In genomic region chr11:78495904-78496303, GRCm38 (mm10) we compare ENCODE assay signal across 10 mouse cellular contexts. TPM values are rescaled to one million over a fixed set of nuclear protein-coding genes. Genes with fewer than 3 reads are reported as not detected.
DNase-seq lines count a peak whose midpoint lies in the region; ATAC-seq lines count a peak whose summit lies in the region.
"Had no signal": no experiment of that assay in that cellular context is flagged by ENCODE, and none has a peak within 500 bp of the region (broad histone marks: within the 10 kb centered on the region; RNA-seq: fewer than 3 reads in every experiment).

No protein-coding gene starts in this region.

- no peak for ATAC-seq in forebrain, embryonic 15.5 days (replicated peaks)
- no peak for ATAC-seq in midbrain, embryonic 12.5 days (ENCODE audit: low FRiP score, low read depth)
- no peak for ATAC-seq in intestine, embryonic 16.5 days
- no peak for ATAC-seq in megakaryocyte, adult 5-6 weeks (ENCODE audit: poor library complexity, severe bottlenecking)

- WGBS in forebrain, embryonic 15.5 days: 8% methylated on average over 6 of the region's 6 CpGs
- 7% methylated on average over 6 of the region's 6 CpGs for WGBS in midbrain, embryonic 12.5 days
- WGBS in intestine, embryonic 16.5 days: 3% methylated on average over 6 of the region's 6 CpGs

- peak overlapping the region; percentile 96; the same call in 1 of the 2 replicates for H3K9ac ChIP-seq in forebrain, embryonic 15.5 days (replicated peaks)
- peak overlapping the region; percentile 90 for H3K9ac ChIP-seq in midbrain, embryonic 12.5 days (replicated peaks)
- H3K9ac ChIP-seq in intestine, embryonic 16.5 days (ENCODE audit: low read depth, low read length): no peak overlapping the region
- H3K9ac ChIP-seq: limb, embryonic 15.5 days; stomach, embryonic 15.5 days had no signal

- peaks cover 34% of the 10 kb centered on the region for H3K4me1 ChIP-seq in forebrain, embryonic 15.5 days
- peaks cover 31% of the 10 kb centered on the region for H3K4me1 ChIP-seq in midbrain, embryonic 12.5 days
- H3K4me1 ChIP-seq in intestine, embryonic 16.5 days (ENCODE audit: control insufficient read depth, insufficient read depth, low read length): peaks cover 8% of the 10 kb centered on the region

- H3K4me3 ChIP-seq in forebrain, embryonic 15.5 days: peak overlapping the region; percentile 92
- peak overlapping the region; percentile 89 for H3K4me3 ChIP-seq in midbrain, embryonic 12.5 days
- no peak overlapping the region for H3K4me3 ChIP-seq in intestine, embryonic 16.5 days (ENCODE audit: low read length)

- H3K27me3 ChIP-seq in forebrain, embryonic 15.5 days: 0 out of 2 replicates have a peak, but pooled peaks cover 5% of the 10 kb centered on the region
- H3K27me3 ChIP-seq in midbrain, embryonic 12.5 days: peaks cover 54% of the 10 kb centered on the region
- H3K27me3 ChIP-seq in intestine, embryonic 16.5 days (replicated peaks; ENCODE audit: control insufficient read depth, insufficient read depth, low read length): peaks cover 35% of the 10 kb centered on the region

- no peaks in the 10 kb centered on the region for H3K36me3 ChIP-seq in forebrain, embryonic 15.5 days
- no peaks in the 10 kb centered on the region for H3K36me3 ChIP-seq in midbrain, embryonic 12.5 days
- no peaks in the 10 kb centered on the region for H3K36me3 ChIP-seq in intestine, embryonic 16.5 days (ENCODE audit: control insufficient read depth, insufficient read depth, low read length)
- H3K36me3 ChIP-seq: limb, embryonic 15.5 days; stomach, embryonic 15.5 days had no signal

- no peaks in the 10 kb centered on the region for H3K9me3 ChIP-seq in forebrain, embryonic 15.5 days
- no peaks in the 10 kb centered on the region for H3K9me3 ChIP-seq in midbrain, embryonic 12.5 days
- H3K9me3 ChIP-seq in intestine, embryonic 16.5 days (ENCODE audit: control insufficient read depth, low read length): no peaks in the 10 kb centered on the region
- H3K9me3 ChIP-seq: limb, embryonic 15.5 days; stomach, embryonic 15.5 days had no signal

- H3K27ac ChIP-seq in forebrain, embryonic 15.5 days (replicated peaks): no peak overlapping the region
- H3K27ac ChIP-seq in midbrain, embryonic 12.5 days (replicated peaks): no peak overlapping the region
- H3K27ac ChIP-seq in intestine, embryonic 16.5 days (ENCODE audit: low read length): no peak overlapping the region
- H3K27ac ChIP-seq: limb, embryonic 15.5 days; stomach, embryonic 15.5 days had no signal

- H3K4me2 ChIP-seq in forebrain, embryonic 15.5 days (replicated peaks): peak overlapping the region; percentile 56
- H3K4me2 ChIP-seq in midbrain, embryonic 12.5 days (replicated peaks): peak overlapping the region; percentile 89
- no peak overlapping the region for H3K4me2 ChIP-seq in intestine, embryonic 16.5 days (ENCODE audit: low read depth, low read length)

- DNase-seq in kidney, postnatal 10 days: peak; percentile 80
- no peak for DNase-seq in kidney, adult 18-20 months
- DNase-seq in R1 (ENCODE audit: low read depth, low spot score): peak; percentile 77
- no peak for DNase-seq in layer of hippocampus, adult 8-10 months (ENCODE audit: low spot score in 2 of 2)

RNA-seq across cellular contexts. Expression of gene Sarm1, which starts 1.6 kb away (rescaled TPM):
- polyA plus RNA-seq in forebrain, embryonic 15.5 days (2015; fragmentation: Nextera tagmentation; extraction: Ambion mirVana): 48.3 and 54.8 TPM in 2 replicates
- polyA plus RNA-seq in midbrain, embryonic 12.5 days (2016; fragmentation: Nextera tagmentation; extraction: Ambion mirVana): 36.4 and 37.0 TPM in 2 replicates
- 10 to 100 TPM; 32.9 to 40.8 (median 37.7) TPM for total RNA-seq in layer of hippocampus, adult 8-10 months (2022)
- 1.6 and 2.1 TPM in 2 replicates for polyA plus RNA-seq in intestine, embryonic 16.5 days (2015; fragmentation: Nextera tagmentation; extraction: Ambion mirVana)
- total RNA-seq in megakaryocyte, adult 5-6 weeks (2015): 0.23 TPM in 1 of 2 replicates, not detected in the other
- total RNA-seq in megakaryocyte, adult 5-6 weeks (2017): not detected in 2 replicates

RNA-seq across cellular contexts. Expression of gene Vtn, which starts 3.0 kb away (rescaled TPM):
- 69.0 and 76.3 TPM in 2 replicates for polyA plus RNA-seq in forebrain, embryonic 15.5 days (2015; fragmentation: Nextera tagmentation; extraction: Ambion mirVana)
- polyA plus RNA-seq in midbrain, embryonic 12.5 days (2016; fragmentation: Nextera tagmentation; extraction: Ambion mirVana): 99.7 and 135 TPM in 2 replicates
- total RNA-seq in layer of hippocampus, adult 8-10 months (2022): 10 to 100 TPM; 66.0 to 84.5 (median 78.0) TPM
- 18.1 and 29.3 TPM in 2 replicates for polyA plus RNA-seq in intestine, embryonic 16.5 days (2015; fragmentation: Nextera tagmentation; extraction: Ambion mirVana)
- not detected in 2 replicates for total RNA-seq in megakaryocyte, adult 5-6 weeks (2015)
- total RNA-seq in megakaryocyte, adult 5-6 weeks (2017): not detected in 2 replicates

RNA-seq across cellular contexts. Expression of gene Sebox, which starts 7.3 kb away (rescaled TPM):
- polyA plus RNA-seq in forebrain, embryonic 15.5 days (2015; fragmentation: Nextera tagmentation; extraction: Ambion mirVana): 0.41 TPM in 1 of 2 replicates, not detected in the other
- polyA plus RNA-seq in midbrain, embryonic 12.5 days (2016; fragmentation: Nextera tagmentation; extraction: Ambion mirVana): not detected in 2 replicates
- 1 to 10 TPM; 2.4 to 4.8 (median 4.0) TPM for total RNA-seq in layer of hippocampus, adult 8-10 months (2022)
- polyA plus RNA-seq in intestine, embryonic 16.5 days (2015; fragmentation: Nextera tagmentation; extraction: Ambion mirVana): not detected in 2 replicates
- total RNA-seq in megakaryocyte, adult 5-6 weeks (2015): not detected in 2 replicates
- not detected in 2 replicates for total RNA-seq in megakaryocyte, adult 5-6 weeks (2017)
- polyA plus RNA-seq: stomach, embryonic 15.5 days had no signal

RNA-seq across cellular contexts. Expression of gene Tmem199, which starts 16.1 kb away (rescaled TPM):
- polyA plus RNA-seq in forebrain, embryonic 15.5 days (2015; fragmentation: Nextera tagmentation; extraction: Ambion mirVana): 86.1 and 86.7 TPM in 2 replicates
- polyA plus RNA-seq in midbrain, embryonic 12.5 days (2016; fragmentation: Nextera tagmentation; extraction: Ambion mirVana): 88.5 and 89.7 TPM in 2 replicates
- total RNA-seq in layer of hippocampus, adult 8-10 months (2022): 10 to 100 TPM; 46.7 to 52.3 (median 49.9) TPM
- polyA plus RNA-seq in intestine, embryonic 16.5 days (2015; fragmentation: Nextera tagmentation; extraction: Ambion mirVana): 60.6 and 62.2 TPM in 2 replicates
- 18.5 and 24.4 TPM in 2 replicates for total RNA-seq in megakaryocyte, adult 5-6 weeks (2015)
- 26.1 and 27.3 TPM in 2 replicates for total RNA-seq in megakaryocyte, adult 5-6 weeks (2017)

RNA-seq across cellular contexts. Expression of gene Poldip2, which starts 16.1 kb away (rescaled TPM):
- polyA plus RNA-seq in forebrain, embryonic 15.5 days (2015; fragmentation: Nextera tagmentation; extraction: Ambion mirVana): 205 and 217 TPM in 2 replicates
- 155 and 168 TPM in 2 replicates for polyA plus RNA-seq in midbrain, embryonic 12.5 days (2016; fragmentation: Nextera tagmentation; extraction: Ambion mirVana)
- total RNA-seq in layer of hippocampus, adult 8-10 months (2022): 100 to 1,000 TPM; 106 to 123 (median 116) TPM
- 135 and 146 TPM in 2 replicates for polyA plus RNA-seq in intestine, embryonic 16.5 days (2015; fragmentation: Nextera tagmentation; extraction: Ambion mirVana)
- 13.4 and 22.4 TPM in 2 replicates for total RNA-seq in megakaryocyte, adult 5-6 weeks (2015)
- 15.9 and 23.1 TPM in 2 replicates for total RNA-seq in megakaryocyte, adult 5-6 weeks (2017)

Comparison
In these comparisons a context has a peak if more than half of its experiments do, and no peak if none do; other contexts are left out.
1. DNase-seq: peak in kidney, postnatal 10 days (single experiment) and R1 (single experiment); none in kidney, adult 18-20 months (single experiment) and layer of hippocampus, adult 8-10 months (0 of 2).
2. RNA of gene Sarm1, which starts 1.6 kb away (polyA plus RNA-seq): 48.3 to 54.8 TPM in forebrain, embryonic 15.5 days and 36.4 to 37.0 TPM in midbrain, embryonic 12.5 days; 1.6 to 2.1 TPM in intestine, embryonic 16.5 days; every median in the first group is over 10 times any median in the second.